Mouse (Mus musculus) brain, embryonic 14.5 days (tissue): ENCODE measurements around the gene Dlx2.

ENCODE experiments used
- CTCF ChIP-seq: fragments of 200-500 bp; IDR thresholded peaks from 2 replicates; pipeline ENCODE4 v1.5.1; 2012; ENCODE audit warnings: inconsistent platforms, mild to moderate bottlenecking, moderate library complexity, borderline replicate concordance; ENCODE audit not compliant: insufficient read depth, insufficient read length; ENCODE audit errors: extremely low read depth
- POLR2A ChIP-seq: fragments of 200-500 bp; IDR thresholded peaks from 2 replicates; pipeline ENCODE4 v1.6.1; 2012; ENCODE audit warnings: mild to moderate bottlenecking, inconsistent platforms, borderline replicate concordance; ENCODE audit not compliant: poor library complexity, insufficient read depth, insufficient read length, severe bottlenecking; ENCODE audit errors: extremely low read depth

DNA sequence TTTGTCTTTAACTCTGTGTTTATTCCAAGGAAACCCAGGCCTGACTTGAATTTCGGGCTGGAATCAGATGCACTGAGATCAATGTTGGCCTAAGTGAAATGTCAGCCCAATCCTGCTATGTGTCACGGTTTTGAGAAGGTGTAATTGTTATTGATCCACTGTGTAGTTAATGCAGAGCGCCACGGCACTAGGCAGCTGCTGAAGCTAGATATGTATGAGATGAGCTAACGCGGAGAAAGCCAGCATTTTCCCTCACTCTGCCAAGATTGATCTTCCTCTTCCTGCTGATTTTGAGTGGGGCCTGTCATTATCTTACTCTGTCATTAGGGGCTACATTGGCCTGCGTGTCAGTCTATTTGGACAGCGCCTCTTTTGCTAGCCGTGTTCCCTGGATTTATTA lies 34.2 kb downstream of the Dlx2 start:
- TF ChIP-seq CTCF (no peak), POLR2A (no peak)
